In genomic region chr4:104855216-104855615, GRCm38 (mm10) we compare ENCODE assay signal across 25 mouse cellular contexts. TPM values are rescaled to one million over a fixed set of nuclear protein-coding genes. Genes with fewer than 3 reads are reported as not detected.
"Had no signal": no experiment of that assay in that cellular context is flagged by ENCODE, and none has a peak within 500 bp of the region (broad histone marks: within the 10 kb centered on the region; RNA-seq: fewer than 3 reads in every experiment).

No protein-coding gene starts in this region.

- H3K4me3 ChIP-seq: neural tube, embryonic 13.5 days; neural tube, embryonic 15.5 days; stomach, embryonic 15.5 days had no signal

- DNase-seq: retina, postnatal 1 day; right cerebral cortex, adult 18-20 months; right cerebral cortex, postnatal 14 days; right cerebral cortex, postnatal 25 days; right cerebral cortex, postnatal 4 days; spleen, adult 18-20 months; thymus, adult 18-20 months; thymus, adult 2 months; thymus, postnatal 14 days; thymus, postnatal 25 days; thymus, postnatal 36 days; thymus, postnatal 4 days had no signal

- H3K9ac ChIP-seq: neural tube, embryonic 13.5 days; neural tube, embryonic 15.5 days; stomach, embryonic 15.5 days had no signal

- H3K36me3 ChIP-seq: neural tube, embryonic 13.5 days; neural tube, embryonic 15.5 days; stomach, embryonic 15.5 days had no signal

- H3K27me3 ChIP-seq: neural tube, embryonic 13.5 days; neural tube, embryonic 15.5 days; stomach, embryonic 15.5 days had no signal

- H3K4me2 ChIP-seq: neural tube, embryonic 13.5 days; neural tube, embryonic 15.5 days; stomach, embryonic 15.5 days had no signal

- H3K9me3 ChIP-seq: neural tube, embryonic 13.5 days; neural tube, embryonic 15.5 days; stomach, embryonic 15.5 days had no signal

- H3K4me1 ChIP-seq: neural tube, embryonic 13.5 days; neural tube, embryonic 15.5 days; stomach, embryonic 15.5 days had no signal

- H3K27ac ChIP-seq: neural tube, embryonic 13.5 days; neural tube, embryonic 15.5 days; stomach, embryonic 15.5 days; stomach, postnatal 0 days had no signal

RNA-seq across cellular contexts. Expression of gene Gm17662, which starts 1.9 kb away (rescaled TPM):
- total RNA-seq: neutrophil, adult 5-6 weeks had no signal
- polyA plus RNA-seq: neural tube, embryonic 13.5 days; neural tube, embryonic 14.5 days; neural tube, embryonic 15.5 days; small intestine, adult 2 months; spleen, adult 2 months; stomach, embryonic 14.5 days; stomach, embryonic 15.5 days; stomach, embryonic 16.5 days; stomach, postnatal 0 days; testis, adult 2 months; thymus, adult 2 months; thymus, postnatal 0 days; urinary bladder, adult 2 months had no signal

RNA-seq across cellular contexts. Expression of gene C8a, which starts 21.0 kb away (rescaled TPM):
- total RNA-seq: neutrophil, adult 5-6 weeks had no signal
- polyA plus RNA-seq: neural tube, embryonic 13.5 days; neural tube, embryonic 14.5 days; spleen, adult 2 months; stomach, embryonic 14.5 days; stomach, postnatal 0 days; thymus, adult 2 months; thymus, postnatal 0 days; urinary bladder, adult 2 months had no signal

RNA-seq across cellular contexts. Expression of gene Fyb2, which starts 58.0 kb away (rescaled TPM):
- total RNA-seq: neutrophil, adult 5-6 weeks had no signal
- polyA plus RNA-seq: stomach, embryonic 14.5 days had no signal
